Mouse (Mus musculus): ENCODE measurements around the gene Chrna10. TPM values are rescaled to one million over a fixed set of nuclear protein-coding genes. Genes with fewer than 3 reads are reported as not detected.

The Chrna10 gene
- total and polyA plus RNA-seq, 2 experiments, result 0.04 TPM; not detected in 1

- Histone ChIP-seq H3K36me3 (ENCODE audit: control insufficient read depth, insufficient read depth, low read length) (no peaks in the 10 kb centered on the region), H3K79me2 (ENCODE audit: control insufficient read depth, insufficient read depth, low read length) (no peaks in the 10 kb centered on the region), H3K9ac (ENCODE audit: low read depth, low read length) (no peak overlapping the region), H3K4me1 (ENCODE audit: control insufficient read depth, insufficient read depth, low read length) (no peaks in the 10 kb centered on the region), H3K27ac (replicated peaks; ENCODE audit: insufficient read depth, low read depth, low read length) (no peak overlapping the region), H3K4me3 (ENCODE audit: insufficient read depth, low read depth, low read length) (no peak overlapping the region), H3K27me3 (ENCODE audit: control insufficient read depth, insufficient read depth, low read length) (peaks cover 5% of the 10 kb centered on the region; the same call in 1 of the 2 replicates)
- WGBS, result 72% methylated on average over 5 of the region's 5 CpGs
- no peak for TF ChIP-seq POLR2A (IDR thresholded peaks at IDR 0.05; ENCODE audit: extremely low read depth, insufficient read depth, low read length)
- TF ChIP-seq CTCF (IDR thresholded peaks at IDR 0.05; ENCODE audit: low read depth, low read length), result no peak
- DNase-seq (ENCODE audit: extremely low read depth, low read depth, low spot score), result no peak
Observed at GRCm38 (mm10) chr7:102104126-102104525, 12.5 kb downstream of the Chrna10 start.

- TF ChIP-seq POLR2A (IDR thresholded peaks at IDR 0.05; ENCODE audit: extremely low read depth, insufficient read depth, low read length) (no peak), CTCF (IDR thresholded peaks at IDR 0.05; ENCODE audit: low read depth, low read length) (no peak)
Observed at GRCm38 (mm10) chr7:102103555-102103954, 13.1 kb downstream of the Chrna10 start.

GRCm38 (mm10) chr7:102102696-102103095 lies 13.9 kb downstream of the Chrna10 start:
- H3K9ac ChIP-seq (ENCODE audit: low read depth, low read length), result no peak overlapping the region
- TF ChIP-seq POLR2A (IDR thresholded peaks at IDR 0.05; ENCODE audit: extremely low read depth, insufficient read depth, low read length) (no peak), CTCF (IDR thresholded peaks at IDR 0.05; ENCODE audit: low read depth, low read length) (no peak)
- H3K27me3 ChIP-seq (ENCODE audit: control insufficient read depth, insufficient read depth, low read length), result peaks cover 5% of the 10 kb centered on the region; the same call in 1 of the 2 replicates
- H3K27ac ChIP-seq (replicated peaks; ENCODE audit: insufficient read depth, low read depth, low read length), result no peak overlapping the region
- H3K79me2 ChIP-seq (ENCODE audit: control insufficient read depth, insufficient read depth, low read length), result no peaks in the 10 kb centered on the region
- WGBS, result 68% methylated on average over 6 of the region's 6 CpGs
- no peaks in the 10 kb centered on the region for H3K4me1 ChIP-seq (ENCODE audit: control insufficient read depth, insufficient read depth, low read length)
- no peaks in the 10 kb centered on the region for H3K36me3 ChIP-seq (ENCODE audit: control insufficient read depth, insufficient read depth, low read length)
- DNase-seq (ENCODE audit: extremely low read depth, low read depth, low spot score), result no peak
- H3K4me3 ChIP-seq (ENCODE audit: insufficient read depth, low read depth, low read length), result no peak overlapping the region

More at GRCm38 (mm10) chr7:102103555-102103954, 13.1 kb downstream of the Chrna10 start:
- whole genome bisulfite sequencing, result 86% methylated on average over 2 of the region's 2 CpGs
- peaks cover 5% of the 10 kb centered on the region; the same call in 1 of the 2 replicates for H3K27me3 ChIP-seq (ENCODE audit: control insufficient read depth, insufficient read depth, low read length)
- H3K9ac ChIP-seq (ENCODE audit: low read depth, low read length), result no peak overlapping the region
- H3K4me3 ChIP-seq (ENCODE audit: insufficient read depth, low read depth, low read length), result no peak overlapping the region
- no peak for DNase-seq (ENCODE audit: extremely low read depth, low read depth, low spot score)
- H3K27ac ChIP-seq (replicated peaks; ENCODE audit: insufficient read depth, low read depth, low read length), result no peak overlapping the region
- H3K79me2 ChIP-seq (ENCODE audit: control insufficient read depth, insufficient read depth, low read length), result no peaks in the 10 kb centered on the region
- H3K36me3 ChIP-seq (ENCODE audit: control insufficient read depth, insufficient read depth, low read length), result no peaks in the 10 kb centered on the region
- no peaks in the 10 kb centered on the region for H3K4me1 ChIP-seq (ENCODE audit: control insufficient read depth, insufficient read depth, low read length)

GRCm38 (mm10) chr7:102102241-102102640 lies 14.4 kb downstream of the Chrna10 start:
- Histone ChIP-seq H3K9ac (ENCODE audit: low read depth, low read length) (no peak overlapping the region), H3K36me3 (ENCODE audit: control insufficient read depth, insufficient read depth, low read length) (no peaks in the 10 kb centered on the region), H3K27me3 (ENCODE audit: control insufficient read depth, insufficient read depth, low read length) (peaks cover 5% of the 10 kb centered on the region; the same call in 1 of the 2 replicates), H3K27ac (replicated peaks; ENCODE audit: insufficient read depth, low read depth, low read length) (no peak overlapping the region), H3K4me1 (ENCODE audit: control insufficient read depth, insufficient read depth, low read length) (no peaks in the 10 kb centered on the region), H3K4me3 (ENCODE audit: insufficient read depth, low read depth, low read length) (no peak overlapping the region), H3K79me2 (ENCODE audit: control insufficient read depth, insufficient read depth, low read length) (no peaks in the 10 kb centered on the region)
- TF ChIP-seq POLR2A (IDR thresholded peaks at IDR 0.05; ENCODE audit: extremely low read depth, insufficient read depth, low read length) (no peak), CTCF (IDR thresholded peaks at IDR 0.05; ENCODE audit: low read depth, low read length) (no peak)
- no peak for DNase-seq (ENCODE audit: extremely low read depth, low read depth, low spot score)
- WGBS, result 66% methylated on average over 8 of the region's 8 CpGs

- H3K4me3 ChIP-seq (ENCODE audit: insufficient read depth, low read depth, low read length), result no peak within 1 kb of the TSS
- no peak for DNase-seq (ENCODE audit: extremely low read depth, low read depth, low spot score)
- H3K4me1 ChIP-seq (ENCODE audit: control insufficient read depth, insufficient read depth, low read length), result no peaks in the 10 kb centered on the region
- no peaks in the 10 kb centered on the region for H3K36me3 ChIP-seq (ENCODE audit: control insufficient read depth, insufficient read depth, low read length)
- TF ChIP-seq POLR2A (IDR thresholded peaks at IDR 0.05; ENCODE audit: extremely low read depth, insufficient read depth, low read length) (no peak), CTCF (IDR thresholded peaks at IDR 0.05; ENCODE audit: low read depth, low read length) (no peak)
- 86% methylated on average over 5 of the region's 5 CpGs for WGBS
- H3K79me2 ChIP-seq (ENCODE audit: control insufficient read depth, insufficient read depth, low read length), result no peaks in the 10 kb centered on the region
- H3K27me3 ChIP-seq (ENCODE audit: control insufficient read depth, insufficient read depth, low read length), result no peaks in the 10 kb centered on the region
- no peak within 1 kb of the TSS for H3K9ac ChIP-seq (ENCODE audit: low read depth, low read length)
- H3K27ac ChIP-seq (replicated peaks; ENCODE audit: insufficient read depth, low read depth, low read length), result no peak within 1 kb of the TSS
Observed at GRCm38 (mm10) chr7:102101487-102101886, 15.1 kb downstream of the Chrna10 start, which contains the start of gene Art1. Art1 (plus strand) TSS chr7:102101743.

GRCm38 (mm10) chr7:102100868-102101267 lies 15.8 kb downstream of the Chrna10 start:
- DNase-seq (ENCODE audit: extremely low read depth, low read depth, low spot score), result no peak

More at GRCm38 (mm10) chr7:102100868-102101267, 15.8 kb downstream of the Chrna10 start:
- Histone ChIP-seq H3K4me1 (ENCODE audit: control insufficient read depth, insufficient read depth, low read length) (no peaks in the 10 kb centered on the region), H3K27ac (replicated peaks; ENCODE audit: insufficient read depth, low read depth, low read length) (no peak overlapping the region), H3K9ac (ENCODE audit: low read depth, low read length) (no peak overlapping the region), H3K79me2 (ENCODE audit: control insufficient read depth, insufficient read depth, low read length) (no peaks in the 10 kb centered on the region), H3K27me3 (ENCODE audit: control insufficient read depth, insufficient read depth, low read length) (no peaks in the 10 kb centered on the region), H3K36me3 (ENCODE audit: control insufficient read depth, insufficient read depth, low read length) (no peaks in the 10 kb centered on the region), H3K4me3 (ENCODE audit: insufficient read depth, low read depth, low read length) (no peak overlapping the region)
- WGBS, result 83% methylated on average over 5 of the region's 5 CpGs
- TF ChIP-seq POLR2A (IDR thresholded peaks at IDR 0.05; ENCODE audit: extremely low read depth, insufficient read depth, low read length) (no peak), CTCF (IDR thresholded peaks at IDR 0.05; ENCODE audit: low read depth, low read length) (no peak)

Data from liver, adult 2 months (tissue).